Mouse (Mus musculus) right cerebral cortex, adult 2 months (tissue): ENCODE results near the gene Cyp1a1.

Experiments used
- DNase-seq, 2 experiments: peaks; one replicate each; pipeline ENCODE4 v3.0.0; 2021 to 2022; ENCODE audit warnings: low spot score in 2 of 2

Gene Cyp1a1

DNA sequence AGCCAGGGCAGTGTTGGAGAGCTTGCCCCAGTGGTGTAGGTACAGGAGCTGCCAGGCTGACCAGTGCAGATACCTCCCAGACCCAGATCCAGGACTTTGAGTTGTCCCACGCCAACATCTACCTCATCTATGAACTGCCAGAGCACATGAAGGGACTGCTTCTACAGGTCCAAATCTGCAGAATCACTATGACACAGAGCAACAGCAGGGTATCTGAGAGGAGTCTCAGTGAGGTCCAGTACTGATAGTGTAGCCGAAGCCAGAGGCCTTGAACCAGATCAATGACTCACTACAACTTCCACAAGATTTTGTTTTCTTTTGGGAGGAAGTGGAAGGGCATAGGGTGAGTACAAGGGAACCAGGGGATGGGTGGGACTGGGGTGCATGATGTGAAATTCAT, at the start of gene Cyp1a1:
Gene Cyp1a1, plus strand, starts transcription at position 178 of the 400 bp plus-strand sequence.
- DNase-seq = no peak

DNA sequence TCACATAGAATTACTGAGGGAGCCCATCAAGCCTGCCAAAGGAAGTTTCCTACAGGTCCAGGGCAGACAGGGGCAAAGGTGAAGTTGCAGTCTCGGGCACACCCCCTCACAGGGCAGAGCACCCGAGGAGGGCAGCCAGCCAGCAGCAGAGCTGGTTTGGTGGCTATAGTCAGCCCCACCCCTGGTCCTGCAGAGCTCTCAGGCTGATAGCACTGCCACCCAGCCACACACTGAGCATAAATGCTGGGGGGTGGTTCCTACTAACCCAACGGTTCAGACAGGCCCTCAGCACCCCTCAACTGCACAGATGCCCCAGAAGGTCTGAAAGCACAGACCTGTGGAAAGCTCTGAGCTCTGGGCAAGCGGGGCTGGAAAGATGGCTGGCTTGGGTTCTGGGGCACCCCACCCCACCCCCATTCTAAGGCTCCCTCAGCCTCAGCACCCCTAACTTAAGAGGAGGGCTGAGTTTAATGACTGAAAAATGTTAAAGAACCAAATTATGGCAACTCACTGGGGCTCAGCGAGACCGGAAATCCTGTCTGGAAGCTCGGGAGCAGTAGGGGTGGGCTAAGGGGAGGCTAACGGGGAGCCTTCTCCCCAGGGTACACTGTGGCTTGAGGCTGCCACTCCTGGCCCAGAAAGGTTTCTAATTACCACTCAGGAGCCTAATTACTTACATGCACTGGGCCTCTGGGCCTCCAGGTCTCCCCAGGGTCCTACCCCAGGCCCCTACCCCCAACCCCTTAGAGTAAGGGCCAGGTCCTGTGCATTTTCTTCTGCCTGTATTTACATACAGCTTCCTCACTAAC, 48.9 kb upstream of the Cyp1a1 start:
- DNase-seq = no peak

GRCm38 (mm10) chr9:57639661-57640328, 47.9 kb upstream of the Cyp1a1 start:
- DNase-seq = no peak

DNA sequence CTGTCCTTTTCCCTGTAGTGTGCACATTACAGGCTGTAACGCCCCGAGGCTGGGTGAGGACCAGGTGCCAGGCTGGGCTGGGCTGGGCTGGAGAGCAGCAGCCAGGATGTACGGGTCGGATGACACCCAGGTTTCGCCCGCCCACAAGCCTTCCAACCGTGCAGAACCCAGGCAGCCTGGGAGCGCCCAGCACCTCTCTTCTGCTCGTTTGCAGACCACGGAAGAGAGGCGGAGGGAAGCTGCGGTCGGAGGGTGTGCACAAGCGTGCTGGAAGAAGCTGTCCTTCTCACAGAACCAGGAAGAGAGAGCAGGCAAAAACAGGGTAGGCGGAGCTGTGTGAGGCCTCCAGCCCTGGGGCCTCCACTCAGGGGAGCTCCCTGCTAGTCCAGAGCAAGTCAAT, 47.3 kb upstream of the Cyp1a1 start:
- DNase-seq = no peak

DNA sequence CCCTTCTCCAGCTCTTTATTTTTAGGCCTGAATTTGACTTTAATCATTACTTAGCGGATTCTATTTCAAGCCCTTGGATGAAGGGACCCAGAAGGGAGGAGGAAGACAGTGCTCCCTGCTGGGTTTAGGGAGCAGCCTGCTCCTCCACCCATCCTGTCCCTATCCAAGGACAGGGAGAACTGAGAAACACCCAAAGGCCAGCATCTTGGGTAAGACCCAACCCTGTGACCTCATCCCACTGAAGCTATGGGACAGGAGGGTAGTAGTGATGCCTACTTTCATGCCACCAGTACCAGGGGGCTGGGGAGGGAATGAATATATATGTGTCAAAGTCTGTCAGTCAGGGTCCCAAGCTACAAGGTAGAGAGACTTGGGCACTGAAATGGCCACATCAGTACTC, 46.7 kb upstream of the Cyp1a1 start:
- no peak for DNase-seq

GRCm38 (mm10) chr9:57641775-57642550, 45.8 kb upstream of the Cyp1a1 start:
- peak in 1 of 2 experiments; percentile 51 for DNase-seq

- DNase-seq = no peak
Measured at GRCm38 (mm10) chr9:57643169-57643855, 44.4 kb upstream of the Cyp1a1 start.

DNA sequence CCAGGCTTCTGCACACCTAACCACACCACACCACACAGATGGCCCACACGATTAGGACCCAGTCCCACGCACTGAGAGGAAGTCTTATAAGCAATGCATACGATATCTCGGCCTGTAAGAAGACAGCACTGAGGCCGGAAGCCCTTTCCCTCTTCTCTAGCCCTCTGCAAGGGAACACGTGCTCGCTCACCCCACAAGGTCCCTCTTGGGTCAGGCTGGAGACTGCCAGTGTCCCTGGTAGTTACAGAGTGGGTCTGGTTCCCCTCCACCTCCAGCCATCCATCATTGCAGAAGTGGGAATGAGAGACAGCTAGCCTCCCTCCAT, 43.9 kb upstream of the Cyp1a1 start:
- no peak for DNase-seq

- no peak for DNase-seq
Measured at GRCm38 (mm10) chr9:57644442-57644943, 43.2 kb upstream of the Cyp1a1 start.

DNA sequence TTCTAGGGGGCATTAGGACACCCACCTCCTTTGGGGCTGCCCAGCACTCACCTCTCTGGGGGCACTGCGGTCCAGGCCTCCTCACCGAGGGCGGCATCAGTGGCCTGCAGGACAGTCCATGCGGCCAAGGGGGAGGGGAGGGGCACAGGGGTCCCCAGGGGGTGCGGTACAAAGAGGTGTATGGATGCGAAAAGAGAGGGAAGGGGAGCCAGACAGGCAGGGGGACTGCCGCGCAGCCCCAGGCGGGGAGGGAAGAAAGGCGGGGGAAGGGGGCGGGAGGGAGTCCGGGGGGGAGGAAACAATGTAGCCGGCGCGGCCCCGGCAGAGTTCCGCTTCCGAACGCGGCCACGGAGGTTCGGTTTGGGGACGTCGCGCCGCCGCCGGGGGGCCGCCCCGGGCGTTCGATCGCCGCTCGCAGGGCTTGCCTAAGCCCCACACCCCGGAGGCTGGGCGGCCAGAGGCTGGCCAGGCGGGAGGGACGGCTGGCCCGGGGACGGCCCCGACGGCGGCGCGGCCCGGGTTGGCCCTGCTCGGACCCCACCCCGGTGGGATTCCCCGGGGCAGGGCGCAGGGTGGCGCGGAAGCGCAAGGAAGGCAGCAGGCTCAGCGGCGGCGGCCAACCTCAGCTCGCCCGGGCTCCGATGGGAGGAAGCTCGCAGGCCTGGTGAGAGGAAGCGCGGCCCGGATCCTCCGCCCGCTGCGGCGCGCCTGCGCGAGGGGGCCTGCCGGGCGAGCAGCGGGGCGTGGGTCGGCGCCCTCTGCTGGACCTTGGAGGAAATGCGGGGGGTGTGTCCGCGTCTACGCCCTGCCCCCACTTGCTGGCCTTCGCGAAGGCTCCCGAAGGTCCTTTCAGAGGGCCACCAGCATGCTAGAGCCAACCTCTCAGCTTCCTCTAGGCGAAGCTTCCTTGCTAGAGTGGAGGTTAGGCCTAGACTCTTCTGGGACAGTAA, 42.5 kb upstream of the Cyp1a1 start:
- DNase-seq = peak; percentile 88 to 90

- no peak for DNase-seq
Measured at GRCm38 (mm10) chr9:57646551-57647103, 41.1 kb upstream of the Cyp1a1 start.

GRCm38 (mm10) chr9:57647286-57648108, 40.2 kb upstream of the Cyp1a1 start:
- DNase-seq = no peak

DNA sequence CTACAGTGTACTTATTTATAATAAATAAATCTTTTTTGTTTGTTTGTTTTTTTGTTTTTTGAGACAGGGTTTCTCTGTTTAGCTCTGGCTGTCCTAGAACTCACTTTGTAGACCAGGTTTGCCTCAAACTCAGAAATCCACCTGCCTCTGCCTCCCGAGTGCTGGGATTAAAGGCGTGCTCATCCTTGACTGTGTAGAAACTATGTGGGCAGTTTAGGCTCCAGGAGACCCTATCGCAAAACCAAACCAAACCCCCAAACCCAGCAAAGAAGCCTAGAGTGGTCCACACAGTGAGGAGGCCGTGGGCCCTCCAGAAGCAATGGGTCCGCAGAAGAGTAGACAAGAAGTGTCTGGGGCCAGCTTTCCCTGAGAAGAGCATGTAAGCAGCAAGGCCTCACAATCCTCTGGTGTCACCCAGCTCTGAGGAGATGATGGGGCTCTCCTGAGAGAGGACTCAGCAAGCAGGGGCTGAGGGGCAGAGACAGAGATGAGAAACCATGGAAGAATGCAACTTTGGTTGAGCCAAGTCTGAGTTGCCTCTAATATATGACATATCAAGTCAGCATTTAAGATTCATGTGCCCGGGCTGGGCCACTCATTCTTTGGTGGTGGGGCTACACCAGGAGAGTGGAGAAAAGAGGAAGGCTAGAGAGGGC, 37.5 kb upstream of the Cyp1a1 start:
- DNase-seq = no peak

GRCm38 (mm10) chr9:57650786-57651311, 36.9 kb upstream of the Cyp1a1 start:
- no peak for DNase-seq

DNA sequence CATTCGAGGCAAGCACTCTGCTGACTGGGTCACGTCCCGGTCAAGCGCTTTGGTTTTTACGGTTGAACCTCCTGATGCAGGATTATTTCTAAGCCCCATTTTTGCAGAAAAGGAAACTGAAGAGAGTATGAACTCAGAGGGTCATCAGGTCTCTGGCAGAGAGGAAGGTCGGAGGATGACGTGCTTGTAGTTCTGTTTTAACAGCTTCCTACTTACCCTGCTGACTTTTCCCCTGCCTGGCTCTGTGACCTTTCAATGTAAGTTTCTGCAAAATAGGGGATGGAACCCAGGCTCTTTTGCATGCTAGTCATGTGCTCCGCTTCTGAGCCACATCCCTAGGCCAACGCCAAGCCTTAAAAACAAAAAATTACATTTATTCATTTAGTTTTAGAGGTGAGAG, 35.4 kb upstream of the Cyp1a1 start:
- no peak for DNase-seq

- no peak for DNase-seq
Measured at GRCm38 (mm10) chr9:57652855-57653254, 34.9 kb upstream of the Cyp1a1 start.

GRCm38 (mm10) chr9:57653283-57653682, 34.4 kb upstream of the Cyp1a1 start, which contains the start of gene Csk:
Gene Csk (minus strand): TSS chr9:57653631.
- no peak for DNase-seq

DNA sequence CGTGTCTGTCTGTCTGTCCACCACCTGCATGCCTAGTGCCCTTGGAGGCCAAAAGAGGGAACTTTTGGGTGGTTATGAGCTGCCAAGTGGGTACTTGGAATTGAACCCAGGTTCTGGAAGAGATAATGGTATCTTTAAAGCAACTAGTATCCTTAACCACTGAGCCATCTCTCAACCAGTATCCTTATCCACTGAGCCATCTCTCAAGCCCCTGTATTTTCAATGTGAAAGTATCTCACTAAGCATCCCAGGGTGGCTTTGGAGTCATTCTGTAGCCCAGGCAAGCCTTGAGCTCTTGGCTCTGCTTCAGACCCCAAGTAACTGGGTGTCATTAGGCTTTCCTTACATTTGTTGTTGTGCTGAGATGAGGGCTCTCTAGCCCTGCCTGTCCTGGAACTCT, 32.8 kb upstream of the Cyp1a1 start:
- DNase-seq = no peak

GRCm38 (mm10) chr9:57655749-57656148, 32.0 kb upstream of the Cyp1a1 start:
- DNase-seq = peak; percentile 94 to 98
